Mouse (Mus musculus) thymus, postnatal 14 days (tissue): Measurements from ENCODE around the gene Prss50.

Source experiments
- DNase-seq: peaks from one replicate; pipeline ENCODE4 v3.0.0; 2021

Prss50 gene

DNA sequence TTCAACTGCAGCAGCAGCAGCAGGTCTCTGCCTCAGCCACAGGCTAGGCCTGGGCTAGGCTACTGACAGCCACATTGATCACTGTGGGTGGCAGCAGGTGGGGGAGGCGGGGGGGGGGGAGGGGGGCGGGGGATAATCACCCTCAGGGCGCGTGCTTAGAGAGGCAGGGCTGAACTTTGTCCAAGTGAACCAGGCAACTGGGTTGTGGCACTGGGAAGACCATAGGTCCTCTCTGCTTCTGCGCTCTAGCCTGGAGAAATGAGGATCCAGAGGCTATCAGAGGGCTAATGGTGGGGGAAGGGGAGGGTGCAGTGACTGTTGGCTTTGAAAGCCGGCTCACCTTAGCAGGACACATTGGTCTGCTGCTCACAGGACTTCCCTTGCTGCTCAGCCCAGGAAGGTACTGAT, 17.5 kb downstream of the Prss50 start:
- DNase-seq = no peak

DNA sequence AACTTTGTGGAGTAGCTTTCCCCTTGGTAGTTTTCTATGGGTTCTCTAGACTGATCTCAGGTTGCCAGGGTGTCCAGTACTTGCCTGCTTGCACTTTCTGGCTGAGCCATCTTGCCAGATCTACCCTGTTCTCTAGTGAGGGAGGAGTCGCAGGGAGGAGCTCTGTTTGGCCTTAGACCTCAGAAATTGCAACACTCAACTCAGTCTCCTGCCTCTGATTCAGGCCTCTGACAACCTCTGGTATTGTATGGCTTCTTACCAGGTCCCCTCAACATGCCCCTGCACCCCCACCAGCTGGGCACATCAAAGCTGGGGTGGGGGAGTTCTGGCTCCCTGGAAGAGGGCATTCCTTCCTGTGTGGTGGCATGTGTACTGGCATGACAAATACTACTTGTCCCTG, 19.6 kb downstream of the Prss50 start:
- DNase-seq = no peak

DNA sequence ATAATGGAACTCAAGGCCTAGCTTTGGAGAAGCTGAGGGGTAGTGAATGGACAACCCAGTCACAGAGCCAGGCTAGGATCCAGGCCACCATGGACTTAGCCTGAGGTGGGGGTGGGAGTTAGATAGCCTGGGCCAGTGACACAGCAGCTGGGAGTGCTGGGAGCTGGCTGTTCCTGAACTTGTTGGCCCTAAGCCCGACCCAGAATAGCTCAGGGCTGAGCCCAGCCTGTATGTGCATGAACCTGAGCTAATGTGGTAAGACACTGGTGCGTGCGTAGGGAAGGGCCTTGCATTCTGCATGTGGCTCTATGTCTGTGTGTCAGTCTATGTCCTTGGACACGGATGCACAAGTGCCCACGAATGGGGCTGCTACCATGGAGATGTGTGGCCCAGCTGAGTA, 20.1 kb downstream of the Prss50 start:
- DNase-seq = no peak

DNA sequence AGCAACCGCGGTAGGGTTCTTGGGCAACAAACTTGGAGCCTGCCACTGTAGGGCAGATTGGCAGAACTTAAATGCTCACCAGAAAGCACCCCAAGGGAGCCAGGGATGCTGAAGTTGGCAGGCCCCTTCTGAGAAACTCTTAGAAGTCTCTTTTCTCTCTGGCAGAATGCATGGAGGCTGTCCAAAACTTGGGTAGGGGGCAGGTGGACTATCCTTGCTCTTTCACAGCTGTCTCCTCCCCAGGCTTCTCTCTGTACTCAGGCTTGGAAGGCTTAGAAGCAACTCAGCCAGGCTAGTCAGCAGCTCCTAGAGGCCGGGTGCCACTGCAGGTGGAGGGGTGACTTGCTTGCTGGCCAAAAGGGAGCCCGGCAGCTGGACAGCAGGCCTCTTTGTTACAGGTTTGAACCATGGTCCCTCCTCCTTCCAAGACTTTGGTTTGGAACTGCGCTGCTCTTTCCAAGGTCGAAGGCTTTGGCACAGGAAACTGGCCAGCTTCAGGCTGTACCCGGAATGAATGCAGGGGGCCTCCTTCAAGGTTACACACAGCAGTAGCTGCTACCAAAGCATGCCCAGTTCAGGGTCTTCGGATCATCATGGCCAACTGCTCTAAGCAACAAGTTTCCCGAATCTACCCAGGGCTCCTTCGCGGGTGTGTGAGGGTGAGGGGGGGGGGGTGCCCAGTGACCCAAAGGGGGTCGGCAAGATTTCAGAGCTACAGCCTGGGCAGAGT, 21.6 kb downstream of the Prss50 start, which contains the start of gene Als2cl:
TSS of gene Als2cl (plus strand) at position 680 of the 730 bp plus-strand sequence.
- DNase-seq = no peak

DNA sequence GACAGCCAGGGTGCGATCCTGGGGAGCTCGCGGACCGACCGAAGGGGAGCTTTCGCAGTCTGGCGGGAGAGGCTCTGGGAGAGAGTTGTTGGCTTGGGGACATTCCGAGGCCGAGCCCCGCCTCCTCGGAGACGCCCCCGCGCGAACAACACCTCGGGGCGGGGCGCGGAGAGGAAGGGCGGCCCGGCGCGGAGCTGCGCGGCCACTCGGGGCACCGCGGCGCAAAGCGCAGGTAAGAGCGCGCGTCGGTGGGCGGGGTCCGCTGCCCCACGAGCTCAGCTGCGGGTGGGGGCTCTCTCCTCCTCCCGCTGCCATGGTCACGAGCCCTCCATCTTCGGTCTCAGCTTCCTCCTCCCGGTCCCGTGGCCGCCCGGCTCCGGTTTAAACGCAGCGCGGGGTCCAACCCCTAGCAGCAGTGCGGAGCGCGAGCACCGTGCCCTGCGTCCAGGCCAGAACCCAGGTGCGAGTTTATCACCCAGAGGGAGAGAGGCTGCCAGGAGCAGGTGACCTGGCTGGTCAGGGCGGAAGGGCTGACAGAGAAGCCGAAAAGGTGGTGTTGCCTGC, 22.3 kb downstream of the Prss50 start, which contains the start of gene Tmie:
TSS of gene Tmie (minus strand) at position 116 of the 564 bp plus-strand sequence.
- DNase-seq = peak; percentile 78

DNA sequence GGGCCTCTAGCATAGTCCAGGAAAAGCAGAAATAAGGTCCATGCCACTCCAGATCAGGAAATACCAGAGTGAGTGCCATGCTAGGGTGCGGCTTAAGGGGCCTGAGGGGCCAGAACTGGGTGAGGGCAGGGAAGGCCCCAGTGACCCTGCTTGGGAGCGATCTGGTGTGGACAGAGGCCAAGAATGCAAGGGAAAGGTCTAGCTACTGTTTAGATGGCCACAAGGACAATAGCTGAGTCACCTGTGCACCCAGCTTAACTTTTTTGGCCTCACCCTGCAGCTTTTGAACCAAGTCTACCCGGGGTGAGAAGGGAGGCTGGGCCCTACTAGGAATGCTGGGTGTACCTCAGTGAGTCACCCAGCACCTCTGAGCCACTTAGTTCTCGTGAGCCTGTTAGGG, 23.0 kb downstream of the Prss50 start:
- DNase-seq = no peak

DNA sequence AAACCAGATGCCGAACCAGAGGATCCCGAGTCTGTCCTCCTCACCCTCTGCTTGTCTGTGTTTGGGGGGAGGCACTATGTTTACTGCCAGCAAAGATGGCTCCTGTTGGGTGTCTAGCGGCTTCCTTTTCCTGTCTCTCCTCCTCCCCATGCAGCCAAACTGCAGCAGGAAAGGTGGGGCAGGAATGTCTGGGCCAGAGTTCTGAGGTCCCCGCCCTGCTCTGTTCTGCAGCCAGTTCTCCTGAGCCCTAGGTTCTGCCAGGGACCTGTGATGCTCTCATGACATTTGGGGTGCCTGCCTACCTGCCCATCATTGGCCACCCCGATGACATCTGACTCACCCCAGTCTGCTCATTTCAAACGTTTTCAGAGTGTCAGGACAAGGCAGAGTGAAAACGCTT, 24.2 kb downstream of the Prss50 start:
- DNase-seq = no peak

DNA sequence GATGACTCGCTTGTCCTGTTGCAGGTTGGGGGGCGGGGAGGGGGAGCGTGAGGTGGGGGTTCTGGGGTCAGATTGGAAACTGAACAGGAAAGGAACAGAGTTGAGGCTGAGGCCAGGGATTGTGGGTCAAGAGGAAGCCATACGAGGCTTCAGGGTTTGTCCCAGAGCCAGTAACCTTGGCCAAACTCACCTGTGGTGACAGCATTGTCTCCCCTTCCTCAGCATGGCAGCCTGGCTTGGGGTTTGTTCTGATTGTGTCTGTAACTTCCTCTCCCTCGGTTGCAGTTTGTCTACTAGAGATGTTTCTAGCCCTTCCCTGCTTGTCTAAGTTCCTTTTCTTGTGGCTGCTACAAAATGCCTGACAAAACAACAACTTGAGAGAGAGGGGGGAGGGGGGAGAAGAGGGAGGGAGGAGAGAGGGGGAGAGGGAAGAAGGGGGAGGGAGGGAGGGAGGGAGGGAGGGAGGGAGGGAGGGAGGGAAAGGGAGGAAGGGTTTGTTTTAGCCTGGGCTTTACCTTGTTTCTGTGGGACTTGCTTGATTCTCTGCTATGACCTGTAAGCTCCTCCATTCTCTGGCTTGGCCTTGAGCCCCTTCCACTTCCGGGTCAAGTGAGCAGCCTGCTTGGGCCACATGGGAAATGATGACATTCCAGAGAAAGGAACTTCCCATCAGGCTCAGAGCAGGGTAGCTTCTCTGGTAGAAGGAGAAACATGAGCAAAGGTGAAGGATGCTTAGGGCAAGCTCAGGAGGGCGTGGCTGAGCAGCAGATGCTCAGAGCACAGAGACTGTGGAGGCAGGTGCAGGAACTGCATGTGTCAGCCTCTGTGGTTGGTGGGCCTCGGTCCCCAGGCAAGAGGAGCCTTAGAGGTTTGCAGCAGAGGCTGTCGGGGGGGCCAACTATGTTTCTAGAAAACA, 29.9 kb downstream of the Prss50 start:
- peak; percentile 80 for DNase-seq

DNA sequence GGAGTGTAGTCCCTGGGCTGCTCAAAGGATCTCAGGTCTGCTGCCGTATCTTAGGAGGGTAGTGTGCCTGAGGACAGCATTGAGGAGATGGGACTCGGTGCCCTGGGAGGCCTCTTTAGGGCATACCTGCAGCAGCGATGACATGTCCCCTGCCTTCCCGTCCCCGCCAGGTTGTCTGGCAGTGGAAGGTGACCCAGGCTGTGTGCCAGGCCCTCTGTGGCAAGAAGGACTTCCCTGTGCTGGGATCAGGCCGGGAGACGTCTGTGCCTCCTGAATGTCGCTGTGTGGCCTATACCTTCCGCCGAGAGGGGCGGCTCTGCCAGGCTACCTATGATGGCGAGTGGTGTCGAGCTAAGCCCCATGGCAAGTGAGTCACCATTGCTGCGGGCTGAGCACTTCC, 31.2 kb downstream of the Prss50 start:
- DNase-seq = no peak

DNA sequence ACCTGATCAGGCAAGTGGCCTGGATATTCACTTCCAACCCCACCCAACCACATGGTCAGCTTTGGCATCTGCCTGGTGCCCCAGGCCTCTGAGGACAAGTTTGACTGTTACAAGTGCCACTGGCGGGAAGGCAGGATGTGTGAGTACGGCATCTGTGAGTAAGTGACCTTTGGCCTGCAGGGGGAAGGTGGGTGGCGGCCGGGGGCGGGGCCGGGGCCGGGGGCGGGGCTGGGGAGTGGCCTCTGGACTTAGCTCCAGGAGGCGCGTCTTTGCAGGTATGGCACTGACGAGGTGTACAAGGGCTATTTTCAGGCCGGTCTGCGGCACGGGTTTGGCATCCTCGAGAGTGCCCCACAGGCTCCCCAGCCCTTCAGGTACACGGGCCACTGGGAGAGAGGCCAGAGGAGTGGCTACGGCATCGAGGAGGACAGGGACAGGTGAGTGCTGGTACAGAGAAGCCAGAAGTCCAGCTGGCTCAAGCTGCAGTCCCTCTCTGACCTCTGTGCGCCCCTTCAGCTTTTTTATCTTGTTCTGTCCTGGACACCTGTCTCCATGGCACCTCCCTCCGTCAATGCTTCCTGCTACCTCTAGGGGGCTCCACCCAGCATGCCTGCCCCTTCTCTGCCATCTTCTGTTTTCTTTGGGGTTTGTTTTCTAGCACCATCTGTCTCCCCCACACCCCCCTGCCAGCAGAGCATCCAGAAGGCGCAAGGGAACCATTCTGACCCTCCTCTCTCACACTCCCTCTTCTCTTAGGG, 32.4 kb downstream of the Prss50 start:
- DNase-seq = no peak

DNA sequence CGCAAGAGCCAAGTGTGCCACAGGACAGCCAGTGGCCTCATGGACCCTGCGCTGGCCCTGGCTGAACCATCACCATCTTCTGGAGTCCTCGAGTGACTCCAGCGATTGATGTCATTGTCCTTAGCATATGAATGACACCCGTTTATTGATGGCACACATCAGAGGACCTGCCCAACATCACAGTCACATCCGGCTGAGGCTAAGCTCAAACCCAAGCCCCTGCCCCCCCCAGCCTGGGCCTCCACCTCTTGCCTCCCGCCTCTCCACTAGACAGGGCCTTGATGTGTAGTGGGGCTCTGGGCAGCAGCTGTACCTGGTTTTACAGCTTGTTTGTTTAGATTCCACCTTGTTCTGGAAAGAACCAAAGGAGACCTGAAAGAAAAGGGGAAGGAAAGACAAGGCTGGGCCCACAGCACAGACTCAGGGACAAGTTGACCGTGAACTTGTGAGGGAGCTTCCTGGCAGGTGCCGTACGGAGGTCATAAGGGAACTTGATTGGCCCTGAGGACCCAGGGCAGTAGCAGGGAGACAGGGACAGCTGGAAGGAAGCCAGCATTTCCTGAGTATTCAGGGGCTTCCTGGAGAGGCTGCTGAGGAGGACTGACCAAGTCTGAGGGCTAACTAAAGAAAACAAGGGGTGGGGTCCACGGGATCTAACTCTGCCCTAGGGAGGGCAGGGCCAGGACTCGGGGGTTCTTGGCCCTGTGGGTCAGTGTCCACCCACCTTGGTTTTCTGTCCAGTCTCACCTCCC, 33.5 kb downstream of the Prss50 start:
- DNase-seq = no peak

DNA sequence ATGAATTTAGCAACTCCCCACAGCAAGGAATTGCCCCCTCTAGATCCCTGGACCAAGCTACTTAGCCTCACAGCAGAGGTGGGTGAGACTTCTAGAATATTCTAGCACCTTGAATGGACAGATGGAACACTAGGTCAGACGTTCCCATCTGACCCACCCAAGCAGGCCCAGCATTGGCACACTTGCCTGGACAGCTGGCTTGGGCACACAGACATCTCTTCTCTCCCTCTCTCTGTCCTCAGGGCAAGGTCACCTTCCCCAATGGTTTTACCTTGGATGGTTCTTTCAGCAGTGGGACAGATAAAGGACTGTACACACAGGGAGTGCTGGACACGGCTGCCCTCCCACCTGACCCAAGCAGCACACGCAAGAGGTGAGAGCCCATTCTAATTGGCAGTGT, 34.8 kb downstream of the Prss50 start:
- DNase-seq = no peak

DNA sequence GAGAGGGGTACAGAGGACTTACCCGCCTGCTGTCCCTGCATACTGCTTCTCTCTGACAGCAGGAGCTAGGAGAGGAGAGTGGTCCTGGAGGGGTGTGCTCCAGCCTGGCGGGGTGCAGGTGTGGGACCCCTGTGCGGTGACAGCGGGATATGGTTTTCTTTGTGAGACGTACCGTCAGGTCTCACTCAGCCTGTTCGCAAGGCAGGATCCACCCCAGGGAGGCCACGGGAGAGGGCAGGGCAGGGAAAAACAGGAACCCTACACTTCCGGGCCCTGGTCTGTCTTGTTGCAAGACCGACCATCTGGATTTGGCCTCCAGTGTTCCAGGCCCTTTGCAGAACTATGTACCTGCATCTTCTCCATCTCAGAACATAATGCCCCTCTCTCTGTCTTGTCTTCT, 35.7 kb downstream of the Prss50 start:
- no peak for DNase-seq

DNA sequence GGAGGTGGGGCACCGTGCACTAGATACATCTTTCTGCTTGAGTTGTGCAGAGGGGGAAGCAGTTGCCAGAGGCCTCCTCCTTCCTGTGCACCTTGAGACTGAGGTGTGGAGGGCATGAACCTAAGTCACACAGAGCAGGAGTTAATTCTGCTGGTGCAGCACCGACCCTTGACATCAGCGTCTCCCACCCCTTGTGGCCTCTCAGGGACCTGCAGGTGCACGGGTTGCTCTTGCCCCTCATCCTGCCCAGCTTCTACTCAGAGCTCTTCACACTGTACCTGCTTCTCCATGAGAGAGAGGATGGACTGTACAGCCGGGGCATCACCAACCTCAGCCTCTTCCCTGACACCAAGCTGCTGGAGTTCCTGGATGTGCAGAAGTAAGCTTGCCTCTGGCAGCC, 37.7 kb downstream of the Prss50 start:
- DNase-seq = peak; percentile 89

DNA sequence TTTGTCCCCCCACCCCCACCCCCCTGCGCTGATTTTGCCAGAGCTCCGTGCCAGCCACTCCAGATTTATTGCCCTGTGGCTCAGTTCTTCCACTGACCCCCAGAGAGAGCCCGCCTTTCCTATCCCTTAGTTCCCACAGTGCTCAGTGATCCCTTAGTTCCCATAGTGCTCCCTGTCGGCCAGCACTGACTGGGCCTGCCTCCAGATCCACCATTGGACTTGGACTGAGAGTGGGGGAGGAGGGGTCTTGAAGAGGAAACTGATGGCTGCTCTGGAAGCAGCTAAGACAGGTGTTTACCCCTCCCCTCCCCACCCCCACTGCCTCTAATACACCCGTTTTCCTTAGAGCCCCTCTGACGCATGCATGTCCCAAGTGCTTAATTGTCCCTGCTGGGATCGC, 38.2 kb downstream of the Prss50 start:
- peak; percentile 51 for DNase-seq

DNA sequence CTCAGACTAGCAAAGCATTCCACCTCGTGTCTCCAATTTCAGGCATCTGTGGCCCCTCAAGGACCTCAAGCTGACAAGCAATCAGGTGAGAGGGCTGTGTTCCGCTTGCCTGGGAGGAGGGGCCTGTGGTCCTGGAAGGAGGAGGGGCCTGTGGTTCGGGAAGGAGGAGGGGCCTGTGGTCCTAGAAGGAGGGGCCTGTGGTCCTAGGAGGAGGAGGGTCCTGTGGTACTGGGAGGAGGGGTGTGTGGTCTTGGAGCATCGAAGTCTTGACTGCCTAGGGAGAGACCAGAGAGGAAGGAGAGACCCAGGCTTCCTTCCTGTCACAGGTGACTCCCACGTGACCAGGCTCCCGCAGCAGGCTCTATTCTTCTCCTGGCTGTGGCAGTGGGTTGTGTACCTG, 38.8 kb downstream of the Prss50 start:
- DNase-seq = peak; percentile 92

DNA sequence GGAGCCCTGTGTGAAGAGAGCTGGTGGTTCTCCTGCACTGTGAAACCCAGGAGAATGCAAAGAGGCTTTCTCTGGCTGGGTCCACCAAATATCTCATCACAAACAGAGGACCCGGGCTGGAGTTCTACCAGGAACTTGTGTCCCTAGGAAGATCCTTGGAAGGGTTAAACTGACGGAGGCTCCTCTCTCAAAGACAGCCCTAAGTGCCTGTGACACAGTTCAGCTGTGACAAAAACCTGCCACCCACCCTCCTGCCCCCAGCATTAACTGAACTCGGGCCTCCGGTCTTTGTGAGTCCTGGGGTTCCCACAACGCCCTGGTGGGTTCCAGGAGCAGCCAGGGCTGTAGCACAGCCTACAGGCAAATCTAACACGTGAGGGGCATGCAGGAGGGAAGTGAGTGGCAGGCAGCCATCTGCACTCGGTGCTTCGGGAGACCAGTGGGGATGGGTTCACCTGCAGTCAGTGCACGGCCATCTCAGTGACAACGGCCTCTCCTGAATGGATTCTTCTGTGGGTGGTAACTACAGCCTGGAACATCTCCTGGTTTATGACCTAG, 41.8 kb downstream of the Prss50 start:
- DNase-seq = peak; percentile 51

DNA sequence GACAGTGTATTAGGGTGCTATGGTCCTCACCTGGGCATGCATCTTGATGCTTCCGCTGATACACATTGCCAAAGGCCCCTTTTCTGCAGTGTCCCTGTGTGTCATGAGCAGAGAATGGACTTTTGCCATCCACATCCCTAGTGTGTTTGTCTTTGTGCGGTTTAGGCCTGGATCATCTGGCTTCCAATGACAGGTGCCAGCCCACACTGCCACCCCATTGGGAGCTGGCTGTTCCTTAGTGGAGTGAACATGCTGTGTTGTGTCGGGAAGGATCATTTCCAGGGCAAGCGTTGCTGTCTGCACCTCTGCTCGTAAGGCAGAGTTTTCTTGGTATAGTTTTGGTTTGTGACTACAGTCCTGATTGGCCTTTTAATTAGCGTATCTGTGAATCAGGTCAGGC, 43.4 kb downstream of the Prss50 start:
- no peak for DNase-seq

DNA sequence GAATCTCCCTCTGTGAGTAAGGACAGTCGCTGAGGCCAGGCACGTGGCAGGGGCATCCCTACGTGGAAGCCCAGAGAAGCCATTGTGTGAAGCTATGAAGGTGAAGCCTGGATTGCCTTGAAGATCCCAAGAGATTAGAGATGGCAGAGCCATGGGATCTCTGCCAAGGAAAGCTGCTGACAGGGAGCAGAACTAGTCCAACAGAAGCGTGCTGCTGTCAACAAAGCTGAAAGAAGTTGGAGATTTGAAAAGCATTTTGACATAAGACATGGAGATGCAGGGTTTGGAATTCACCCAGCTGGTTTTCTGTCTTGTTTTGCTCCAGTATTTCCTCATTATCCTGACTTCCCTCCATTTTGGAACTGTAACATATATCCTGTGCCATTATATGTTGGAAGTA, 44.5 kb downstream of the Prss50 start:
- DNase-seq = no peak

DNA sequence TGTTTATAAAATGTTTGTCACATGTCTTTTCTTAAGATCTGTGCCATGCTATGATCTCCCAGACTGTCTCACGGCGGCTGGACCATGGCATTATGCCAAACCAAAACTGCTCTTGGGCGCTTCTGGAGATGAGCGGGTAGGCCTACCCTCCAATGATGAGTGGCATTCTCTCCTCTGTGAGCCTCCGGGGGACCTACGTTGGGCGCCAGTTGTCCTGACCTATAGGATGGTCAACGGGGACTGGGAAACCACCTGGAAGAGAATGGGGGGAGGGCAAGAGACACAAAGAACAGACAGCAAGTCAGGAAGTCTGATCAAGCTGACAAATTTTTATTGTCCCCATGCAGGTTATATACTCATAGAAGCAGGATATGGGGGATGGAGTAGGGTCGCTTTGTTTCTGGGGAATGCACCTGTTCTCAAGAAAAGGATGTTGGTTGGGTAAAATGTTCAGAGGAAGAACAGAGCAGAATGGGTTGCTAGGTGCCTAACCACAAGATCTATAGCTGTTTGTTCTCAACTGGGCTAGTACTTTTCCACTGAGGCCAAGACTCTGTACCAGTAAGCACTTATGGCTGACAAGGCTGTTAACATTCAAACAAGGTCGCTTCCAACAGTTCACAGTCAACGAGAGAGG, 49.6 kb downstream of the Prss50 start:
- peak; percentile 66 for DNase-seq
